Mouse (Mus musculus) erythroblast, embryonic 14.5 days (primary cell): ENCODE results near the gene Ak3. TPM values are rescaled to one million over a fixed set of nuclear protein-coding genes. Genes with fewer than 3 reads are reported as not detected.

Source experiments
- H3K27me3 ChIP-seq: 2 replicates; pipeline ENCODE4 v1.6.1; 2012; ENCODE audit warnings: inconsistent platforms; ENCODE audit not compliant: control insufficient read depth
- H3K36me3 ChIP-seq: 2 replicates; pipeline ENCODE4 v1.6.1; 2012; ENCODE audit warnings: mild to moderate bottlenecking, inconsistent platforms; ENCODE audit not compliant: control insufficient read depth
- H3K4me1 ChIP-seq: 2 replicates; pipeline ENCODE4 v1.6.1; 2012; ENCODE audit warnings: inconsistent platforms; ENCODE audit not compliant: control insufficient read depth
- H3K4me3 ChIP-seq: replicated peaks from 2 replicates; pipeline ENCODE3; 2012; ENCODE audit warnings: moderate library complexity, mild to moderate bottlenecking, inconsistent platforms
- H3K9me3 ChIP-seq: 2 replicates; pipeline ENCODE4 v1.6.1; 2012; ENCODE audit warnings: low read length, inconsistent platforms, mixed read lengths; ENCODE audit not compliant: control insufficient read depth
- GATA1 ChIP-seq: IDR thresholded peaks from 2 replicates; pipeline ENCODE4 v1.6.1; 2012; ENCODE audit warnings: low read length, inconsistent platforms, mixed read lengths
- TAL1 ChIP-seq: IDR thresholded peaks from 3 replicates; pipeline ENCODE4 v1.6.1; 2012; ENCODE audit warnings: low read length, inconsistent platforms, mixed read lengths
- polyA plus RNA-seq: library from polyadenylated mRNA; stranded (reverse); fragments of >175 nt; gene quantifications from 2 replicates; pipeline ENCODE4 v1.2.3, GENCODE M21; 2012

The Ak3 gene
- polyA plus RNA-seq: 0.16 and 0.30 TPM in 2 replicates

DNA sequence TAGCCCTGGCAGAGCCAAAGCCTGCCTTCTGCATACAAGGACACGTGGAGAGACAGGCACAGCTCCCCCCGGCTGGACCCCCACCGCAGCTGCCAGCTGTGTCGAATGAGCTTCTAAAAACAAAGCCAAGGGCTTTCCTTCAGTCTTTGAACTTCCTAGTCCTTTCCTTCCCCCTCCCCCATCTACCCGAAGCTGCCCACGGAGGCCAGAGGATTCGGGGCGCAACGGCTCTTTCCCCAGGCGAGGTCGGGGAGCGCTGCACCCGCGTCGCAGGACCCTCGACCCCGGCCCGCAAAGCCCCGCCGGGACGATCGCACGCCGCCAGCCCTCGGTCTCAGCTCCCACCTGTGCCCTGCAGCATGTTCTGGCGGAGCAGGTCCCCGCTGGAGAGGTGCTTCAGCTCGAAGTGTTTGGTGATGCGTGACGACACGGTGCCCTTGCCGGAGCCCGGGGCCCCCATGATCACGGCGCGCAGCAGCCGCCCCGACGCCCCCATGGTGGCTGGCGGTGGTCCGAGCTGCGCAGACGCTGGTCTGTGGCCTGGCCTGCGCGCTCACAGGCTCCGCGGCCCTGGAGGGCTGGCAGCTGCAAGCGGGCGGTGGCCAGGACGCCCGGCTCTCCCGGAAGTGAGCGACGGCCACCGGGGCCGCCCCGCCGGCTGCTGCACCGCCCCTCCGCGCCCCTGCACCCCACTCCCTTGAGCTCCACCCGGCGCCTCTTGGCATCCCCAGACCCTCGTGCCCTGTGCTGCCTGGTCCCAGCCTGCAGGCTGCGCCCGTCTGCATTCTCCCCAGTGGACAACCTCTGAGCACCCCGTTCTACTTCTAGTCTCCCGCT, at the start of gene Ak3:
Gene Ak3, minus strand, starts transcription at position 628 of the 837 bp plus-strand sequence.
- H3K36me3 ChIP-seq: no peaks in the 10 kb centered on the region; the same call in none of the 2 replicates
- H3K4me3 ChIP-seq: peak within 1 kb of the TSS; percentile 86
- no peaks in the 10 kb centered on the region for H3K9me3 ChIP-seq
- no peak for TF ChIP-seq GATA1
- TF ChIP-seq TAL1: no peak
- peaks cover 44% of the 10 kb centered on the region for H3K4me1 ChIP-seq
- H3K27me3 ChIP-seq: no peaks in the 10 kb centered on the region

DNA sequence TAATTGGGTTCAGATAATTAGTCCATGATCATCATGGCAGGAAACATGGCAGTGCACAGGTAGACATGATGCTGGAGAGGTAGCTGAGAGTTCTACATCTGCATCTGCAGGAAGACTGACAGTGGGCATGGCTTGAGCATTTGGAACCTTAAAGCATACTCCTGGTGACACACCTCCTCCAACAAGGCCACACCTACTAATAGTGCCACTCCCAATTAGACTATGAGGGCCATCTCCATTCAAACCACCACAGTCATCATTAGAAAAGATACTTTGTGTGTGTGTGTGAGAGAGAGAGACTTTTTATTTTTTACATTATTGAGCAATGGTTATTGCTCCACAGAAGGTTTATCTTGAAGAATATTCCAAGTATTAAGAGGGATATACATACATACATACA, 44.4 kb upstream of the Ak3 start:
- Histone ChIP-seq H3K36me3 (peaks cover 84% of the 10 kb centered on the region), H3K4me1 (peaks cover 18% of the 10 kb centered on the region), H3K27me3 (no peaks in the 10 kb centered on the region), H3K9me3 (no peaks in the 10 kb centered on the region), H3K4me3 (no peak overlapping the region)
- TF ChIP-seq TAL1 (no peak), GATA1 (no peak)

DNA sequence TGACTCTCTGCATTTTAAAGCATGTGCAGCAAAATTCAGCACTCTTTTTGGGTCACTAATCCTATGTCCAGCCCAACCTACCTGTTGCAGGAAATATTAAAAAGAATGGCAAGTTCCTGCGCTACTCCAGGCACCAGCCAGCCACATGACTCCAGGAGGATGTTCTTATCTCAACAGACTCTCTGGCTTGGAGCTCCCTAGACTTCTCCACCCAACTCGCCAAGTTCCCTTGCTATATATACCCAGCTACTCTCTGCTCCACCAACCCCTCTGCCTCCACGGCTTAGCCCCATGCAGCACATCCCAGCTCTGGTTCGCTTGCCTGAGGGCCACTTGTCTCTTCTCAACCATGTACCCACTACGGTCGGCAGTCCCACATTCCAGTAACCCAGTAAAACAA, 40.9 kb upstream of the Ak3 start:
- Histone ChIP-seq H3K4me1 (peaks cover 16% of the 10 kb centered on the region), H3K36me3 (peaks cover 75% of the 10 kb centered on the region), H3K27me3 (no peaks in the 10 kb centered on the region), H3K4me3 (no peak overlapping the region), H3K9me3 (no peaks in the 10 kb centered on the region)
- TF ChIP-seq GATA1: no peak
- TF ChIP-seq TAL1: no peak

DNA sequence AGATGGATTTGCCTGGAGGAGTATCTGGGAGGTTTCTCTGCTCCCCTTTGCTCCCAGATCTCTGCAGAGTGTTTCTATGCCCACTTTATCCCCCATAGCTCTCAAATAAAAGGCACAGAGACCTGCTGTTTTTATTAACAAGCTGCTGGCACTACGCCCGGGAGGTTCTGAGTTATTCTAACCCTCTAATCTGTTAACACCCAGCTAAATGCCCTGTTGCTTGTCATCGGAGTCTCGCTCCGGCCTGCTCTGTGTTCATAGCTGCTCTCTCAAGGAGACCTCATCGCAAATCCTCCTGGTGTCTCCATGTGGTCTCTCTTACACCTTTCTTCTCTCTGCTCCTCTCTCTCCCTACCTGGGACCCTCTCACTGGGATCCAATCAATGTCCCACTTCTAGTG, 27.0 kb upstream of the Ak3 start:
- peaks cover 78% of the 10 kb centered on the region for H3K36me3 ChIP-seq
- H3K4me1 ChIP-seq: peaks cover 44% of the 10 kb centered on the region
- H3K27me3 ChIP-seq: no peaks in the 10 kb centered on the region
- H3K9me3 ChIP-seq: no peaks in the 10 kb centered on the region
- TF ChIP-seq TAL1 (no peak), GATA1 (no peak)
- H3K4me3 ChIP-seq: no peak overlapping the region

DNA sequence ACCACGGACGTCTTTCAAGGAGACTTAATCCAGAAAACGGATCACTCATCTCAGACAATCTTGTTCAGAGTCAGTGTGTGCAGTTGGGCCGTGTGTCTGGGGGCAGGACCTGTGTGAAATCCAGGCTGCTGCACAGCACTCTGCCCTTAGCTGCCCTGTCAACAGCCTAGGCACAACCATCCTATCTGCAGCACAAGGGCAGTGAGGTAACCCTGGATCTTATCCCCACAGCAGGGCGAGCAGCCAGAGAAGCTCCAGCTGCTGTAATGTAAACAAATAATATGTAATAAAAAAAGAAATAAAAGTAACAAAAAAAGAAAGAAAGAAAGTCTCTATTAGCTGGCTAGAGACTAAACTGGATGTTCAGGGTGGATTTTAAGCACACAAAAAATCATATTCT, 21.4 kb upstream of the Ak3 start:
- H3K4me1 ChIP-seq: peaks cover 79% of the 10 kb centered on the region
- peak overlapping the region; percentile 73 for H3K4me3 ChIP-seq
- TF ChIP-seq TAL1 (no peak), GATA1 (no peak)
- no peaks in the 10 kb centered on the region for H3K9me3 ChIP-seq
- H3K27me3 ChIP-seq: no peaks in the 10 kb centered on the region
- peaks cover 60% of the 10 kb centered on the region for H3K36me3 ChIP-seq

DNA sequence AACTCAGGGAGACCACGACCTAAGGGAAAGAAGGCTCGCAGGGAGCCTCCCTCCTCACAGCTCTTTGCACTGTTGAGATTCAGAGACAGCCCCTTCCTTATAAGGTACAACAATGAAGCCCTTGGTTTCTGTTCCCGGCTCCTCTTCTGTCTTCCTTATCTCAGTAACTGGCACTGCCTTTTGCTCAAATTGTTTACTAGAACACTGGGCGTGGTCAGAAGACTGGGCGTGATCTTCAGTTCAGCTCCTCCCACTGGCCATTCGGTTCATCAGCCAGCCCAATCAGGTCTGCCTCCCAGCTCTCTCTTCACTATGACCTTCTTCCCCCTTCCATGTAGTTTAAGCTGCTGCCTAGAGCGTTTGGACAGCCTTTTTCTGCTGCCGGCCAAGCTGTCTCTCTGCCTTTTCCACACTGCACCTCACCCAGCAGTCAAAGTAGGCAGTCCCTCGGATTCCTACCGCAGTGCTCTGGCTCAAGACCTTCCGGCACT, 19.3 kb upstream of the Ak3 start:
- H3K4me1 ChIP-seq: peaks cover 86% of the 10 kb centered on the region
- H3K27me3 ChIP-seq: no peaks in the 10 kb centered on the region
- H3K9me3 ChIP-seq: no peaks in the 10 kb centered on the region
- H3K36me3 ChIP-seq: peaks cover 38% of the 10 kb centered on the region
- peak overlapping the region; percentile 73 for H3K4me3 ChIP-seq
- TF ChIP-seq TAL1: no peak
- TF ChIP-seq GATA1: peak; percentile 59; the same call in 1 of the 2 replicates

DNA sequence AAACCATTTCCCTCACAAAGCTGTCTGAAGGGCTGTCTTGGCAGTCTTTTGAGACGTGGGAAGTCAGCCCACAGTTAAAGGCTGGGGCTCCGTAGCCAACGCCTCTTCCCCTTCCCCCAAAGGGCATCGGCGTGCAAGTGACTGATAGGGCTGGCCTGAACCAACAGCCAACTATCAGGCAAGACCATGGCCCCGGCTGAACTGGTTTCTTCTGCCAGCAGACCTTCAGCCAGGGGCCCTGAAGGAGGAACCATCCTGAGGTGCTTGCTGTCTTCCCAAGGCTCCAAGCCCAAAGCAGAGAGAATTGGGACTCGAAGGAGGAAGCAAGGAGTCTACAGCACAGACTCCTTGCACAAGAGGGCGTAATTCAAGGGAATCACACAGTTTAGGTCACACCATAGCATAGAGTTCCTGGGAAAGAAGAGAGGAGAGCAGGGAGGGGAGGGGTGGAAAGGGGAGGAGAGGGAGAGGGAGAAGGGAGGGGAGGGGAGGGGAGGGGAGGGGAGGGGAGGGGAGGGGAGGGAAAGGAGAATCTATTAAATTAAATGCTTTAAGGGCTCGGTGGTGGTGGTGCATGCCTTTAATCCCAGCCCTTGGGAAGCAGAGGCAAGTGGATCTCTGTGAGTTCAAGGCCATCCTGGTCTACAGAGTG, 16.8 kb upstream of the Ak3 start:
- H3K36me3 ChIP-seq: peaks cover 14% of the 10 kb centered on the region
- TF ChIP-seq GATA1 (peak; percentile 81), TAL1 (peak; percentile 96)
- peaks cover 66% of the 10 kb centered on the region for H3K4me1 ChIP-seq
- no peaks in the 10 kb centered on the region for H3K27me3 ChIP-seq
- no peaks in the 10 kb centered on the region for H3K9me3 ChIP-seq
- H3K4me3 ChIP-seq: peak overlapping the region; percentile 63

DNA sequence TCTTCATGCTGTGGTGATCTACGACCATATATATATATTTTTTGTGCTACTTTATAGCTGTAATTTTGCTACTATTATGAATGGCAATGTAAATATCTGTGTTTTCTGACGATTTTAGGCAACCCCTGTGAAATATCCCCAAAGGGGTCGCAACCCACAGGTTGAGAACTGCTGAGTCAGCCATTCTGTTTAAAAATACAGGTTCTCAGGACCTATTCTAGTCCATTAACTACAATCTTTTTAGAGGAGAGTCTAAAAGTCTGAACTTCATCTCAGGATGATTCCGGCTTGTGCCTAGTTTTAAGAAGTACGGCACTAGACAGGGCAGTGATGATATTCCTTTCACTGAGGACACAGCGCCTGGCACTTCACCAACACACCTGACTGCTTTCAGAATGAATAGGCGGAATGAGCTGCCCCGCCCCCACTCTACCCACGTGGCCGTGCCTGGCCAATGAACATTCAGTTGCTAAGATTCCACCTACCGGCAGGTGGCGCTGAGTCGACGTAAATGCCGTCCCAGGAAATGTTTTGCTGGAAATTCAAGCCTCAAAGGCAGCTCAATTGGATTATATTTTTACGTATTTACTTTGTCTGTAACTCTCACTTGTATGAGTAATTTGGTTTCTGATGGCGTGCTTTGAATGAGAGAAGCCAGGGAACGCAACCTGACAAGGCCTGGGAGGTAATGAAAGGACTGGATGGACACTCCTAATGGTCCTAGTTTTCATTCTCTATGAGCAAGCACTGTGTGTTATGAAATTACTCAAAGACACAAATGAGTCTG, 16.0 kb upstream of the Ak3 start:
- H3K27me3 ChIP-seq: no peaks in the 10 kb centered on the region
- H3K4me1 ChIP-seq: peaks cover 62% of the 10 kb centered on the region
- peak overlapping the region; percentile 63 for H3K4me3 ChIP-seq
- TF ChIP-seq GATA1 (no peak), TAL1 (no peak)
- no peaks in the 10 kb centered on the region for H3K9me3 ChIP-seq
- peaks cover 6% of the 10 kb centered on the region for H3K36me3 ChIP-seq
